ENCODE assay signal across 8 mouse cellular contexts in genomic region chr11:83077714-83078422, GRCm38 (mm10). TPM values are rescaled to one million over a fixed set of nuclear protein-coding genes. Genes with fewer than 3 reads are reported as not detected.
DNase-seq lines count a peak whose midpoint lies in the region; ATAC-seq lines count a peak whose summit lies in the region.

No protein-coding gene starts in this region.

- no peaks in the 10 kb centered on the region for H3K27me3 ChIP-seq in heart, embryonic 14.5 days (ENCODE audit: control insufficient read depth, insufficient read depth, low read length)

- peak; percentile 90 for ATAC-seq in CD4-positive, CD25-positive, alpha-beta regulatory T cell, adult 4 months
- peak; percentile 78 for ATAC-seq in heart, embryonic 14.5 days (ENCODE audit: insufficient number of reproducible peaks, insufficient read depth, low FRiP score, low read depth)
- peak; percentile 97 for ATAC-seq in megakaryocyte progenitor cell, adult 5-6 weeks (replicated peaks; ENCODE audit: poor library complexity)

- no peaks in the 10 kb centered on the region for H3K36me3 ChIP-seq in heart, embryonic 14.5 days (ENCODE audit: control insufficient read depth, insufficient read depth, low read length)

- peaks cover 2 to 10% of the 10 kb centered on the region in 2 experiments for H3K4me1 ChIP-seq in heart, embryonic 14.5 days (ENCODE audit: control insufficient read depth in 2 of 2, insufficient read depth in 2 of 2, low read length in 2 of 2)

- H3K27ac ChIP-seq in heart, embryonic 14.5 days (replicated peaks in 1 of 2; ENCODE audit: control insufficient read depth in 1 of 2, insufficient read depth in 1 of 2, low read depth in 2 of 2, low read length in 2 of 2), result peak overlapping the region; percentile 50 to 75

- 43% methylated on average over 3 of the region's 3 CpGs for WGBS in heart, embryonic 14.5 days

- no peak overlapping the region for H3K9ac ChIP-seq in heart, embryonic 14.5 days (ENCODE audit: low read length)

- no peak overlapping the region for H3K4me3 ChIP-seq in heart, embryonic 14.5 days (ENCODE audit: control insufficient read depth in 1 of 2, insufficient read depth in 1 of 2, low read depth in 1 of 2, low read length in 2 of 2)

- no peaks in the 10 kb centered on the region for H3K9me3 ChIP-seq in heart, embryonic 14.5 days (ENCODE audit: control insufficient read depth, low read length)

- no peak overlapping the region for H3K4me2 ChIP-seq in heart, embryonic 14.5 days (ENCODE audit: low read length)

- DNase-seq in adrenal gland, postnatal 25 days, result peak; percentile 58
- DNase-seq in kidney, postnatal 36 days, result peak; percentile 88 to 90
- DNase-seq in thymus, postnatal 14 days, result peak; percentile 83
- no peak for DNase-seq in cerebellum, postnatal 14 days
- no peak for DNase-seq in right cerebral cortex, postnatal 36 days (ENCODE audit: low spot score in 2 of 2)

RNA-seq across cellular contexts. Expression of gene Slfn2, which starts 13.0 kb away (rescaled TPM):
- 100 to 1,000 TPM; 806 to 834 TPM for polyA plus RNA-seq in CD4-positive, CD25-positive, alpha-beta regulatory T cell, adult 4 months (2017; shearing (Covaris generic))
- 2.4 and 4.6 TPM in 2 replicates for total RNA-seq in adrenal gland, postnatal 25 days (2021)
- polyA plus RNA-seq in heart, embryonic 14.5 days (2014; fragmentation: Nextera tagmentation; extraction: Ambion mirVana), result 4.5 and 5.5 TPM in 2 replicates
- 13.3 and 20.8 TPM in 2 replicates for total RNA-seq in megakaryocyte progenitor cell, adult 5-6 weeks (2015)
- 38.8 and 50.9 TPM in 2 replicates for total RNA-seq in megakaryocyte progenitor cell, adult 5-6 weeks (2017)

RNA-seq across cellular contexts. Expression of gene Slfn1, which starts 38.8 kb away (rescaled TPM):
- 100 to 1,000 TPM; 247 to 270 TPM for polyA plus RNA-seq in CD4-positive, CD25-positive, alpha-beta regulatory T cell, adult 4 months (2017; shearing (Covaris generic))
- not detected in 2 replicates for total RNA-seq in adrenal gland, postnatal 25 days (2021)
- polyA plus RNA-seq in heart, embryonic 14.5 days (2014; fragmentation: Nextera tagmentation; extraction: Ambion mirVana), result 0.11 and 0.80 TPM in 2 replicates
- total RNA-seq in megakaryocyte progenitor cell, adult 5-6 weeks (2015), result 2.7 and 3.3 TPM in 2 replicates
- total RNA-seq in megakaryocyte progenitor cell, adult 5-6 weeks (2017), result 5.4 and 5.8 TPM in 2 replicates

RNA-seq across cellular contexts. Expression of gene Slfn8, which starts 57.3 kb away (rescaled TPM):
- polyA plus RNA-seq in CD4-positive, CD25-positive, alpha-beta regulatory T cell, adult 4 months (2017; shearing (Covaris generic)), result 100 to 1,000 TPM; 109 to 141 TPM
- 2.4 and 2.8 TPM in 2 replicates for total RNA-seq in adrenal gland, postnatal 25 days (2021)
- 0.58 TPM in 2 replicates for polyA plus RNA-seq in heart, embryonic 14.5 days (2014; fragmentation: Nextera tagmentation; extraction: Ambion mirVana)
- 8.6 and 10.9 TPM in 2 replicates for total RNA-seq in megakaryocyte progenitor cell, adult 5-6 weeks (2015)
- total RNA-seq in megakaryocyte progenitor cell, adult 5-6 weeks (2017), result 7.7 and 13.3 TPM in 2 replicates

Comparison
In these comparisons a context has a peak if more than half of its experiments do, and no peak if none do; other contexts are left out.
1. DNase-seq: peak in adrenal gland, postnatal 25 days (single experiment), kidney, postnatal 36 days (2 of 2) and thymus, postnatal 14 days (single experiment); none in cerebellum, postnatal 14 days (0 of 2) and right cerebral cortex, postnatal 36 days (0 of 2).
2. Peak in every context shown above with its lines, with median percentiles within 50 percentile points of each other: ATAC-seq.